ENCODE assay signal across 16 mouse cellular contexts in the genomic region with DNA sequence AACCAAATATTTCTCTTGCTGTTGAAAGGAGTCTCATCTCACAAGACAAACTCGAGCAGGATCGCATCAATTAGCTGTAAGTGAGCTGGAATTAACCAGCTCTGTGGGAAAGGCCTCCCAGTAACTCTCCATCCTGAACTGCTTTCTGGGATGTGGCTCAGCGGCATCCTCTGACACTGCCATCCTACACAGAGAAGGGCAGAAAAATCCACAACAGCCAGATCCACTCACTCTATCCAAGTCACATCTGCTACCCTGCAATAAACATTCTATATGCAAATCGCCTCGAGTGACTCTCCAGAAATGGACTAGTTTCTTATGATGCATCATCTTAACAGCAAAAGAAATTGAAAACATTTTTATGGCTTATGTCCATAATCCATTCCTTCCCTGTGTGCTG.
DNase-seq lines count a peak whose midpoint lies in the region; ATAC-seq lines count a peak whose summit lies in the region.
"Had no signal": no experiment of that assay in that cellular context is flagged by ENCODE, and none has a peak within 500 bp of the region (broad histone marks: within the 10 kb centered on the region; RNA-seq: fewer than 3 reads in every experiment).

No protein-coding gene starts in this region.

- 60% methylated on average over 5 of the region's 5 CpGs for WGBS in hindbrain, embryonic 11.5 days
- WGBS in hindbrain, embryonic 10.5 days = 57% methylated on average over 5 of the region's 5 CpGs
- WGBS in forebrain, embryonic 12.5 days = 30% methylated on average over 5 of the region's 5 CpGs
- 74% methylated on average over 5 of the region's 5 CpGs for WGBS in heart, embryonic 11.5 days (ENCODE audit: insufficient replicate concordance)

- no peaks in the 10 kb centered on the region for H3K9me3 ChIP-seq in hindbrain, embryonic 11.5 days (ENCODE audit: control insufficient read depth, low read length)
- no peaks in the 10 kb centered on the region for H3K9me3 ChIP-seq in hindbrain, embryonic 10.5 days
- no peaks in the 10 kb centered on the region for H3K9me3 ChIP-seq in forebrain, embryonic 12.5 days
- no peaks in the 10 kb centered on the region for H3K9me3 ChIP-seq in heart, embryonic 11.5 days (replicated peaks; ENCODE audit: control insufficient read depth, low read length)
- H3K9me3 ChIP-seq: lung, embryonic 15.5 days; megakaryocyte, embryonic 14.5 days; neural tube, embryonic 13.5 days had no signal

- no peak overlapping the region for H3K27ac ChIP-seq in hindbrain, embryonic 11.5 days (ENCODE audit: low read depth, low read length)
- H3K27ac ChIP-seq in hindbrain, embryonic 10.5 days = no peak overlapping the region
- no peak overlapping the region for H3K27ac ChIP-seq in forebrain, embryonic 12.5 days
- H3K27ac ChIP-seq in heart, embryonic 11.5 days (ENCODE audit: low read depth, low read length) = no peak overlapping the region
- H3K27ac ChIP-seq: heart, adult 2 months; lung, embryonic 15.5 days; neural tube, embryonic 13.5 days had no signal

- H3K4me3 ChIP-seq in hindbrain, embryonic 11.5 days (ENCODE audit: low read depth, low read length) = no peak overlapping the region
- no peak overlapping the region for H3K4me3 ChIP-seq in hindbrain, embryonic 10.5 days
- H3K4me3 ChIP-seq in forebrain, embryonic 12.5 days (replicated peaks) = no peak overlapping the region
- no peak overlapping the region for H3K4me3 ChIP-seq in heart, embryonic 11.5 days (ENCODE audit: low read depth, low read length)
- H3K4me3 ChIP-seq: heart, adult 2 months; lung, embryonic 15.5 days; megakaryocyte, embryonic 14.5 days; neural tube, embryonic 13.5 days had no signal

- H3K4me1 ChIP-seq in hindbrain, embryonic 11.5 days (replicated peaks; ENCODE audit: control insufficient read depth, insufficient read depth, low read length) = 0 out of 2 replicates have a peak, but pooled peaks cover 2% of the 10 kb centered on the region
- H3K4me1 ChIP-seq in hindbrain, embryonic 10.5 days (replicated peaks) = peaks cover 30% of the 10 kb centered on the region
- peaks cover 23% of the 10 kb centered on the region for H3K4me1 ChIP-seq in forebrain, embryonic 12.5 days
- no peaks in the 10 kb centered on the region; the same call in 1 of the 2 replicates for H3K4me1 ChIP-seq in heart, embryonic 11.5 days (ENCODE audit: control insufficient read depth, insufficient read depth, low read length)

- no peak overlapping the region for H3K9ac ChIP-seq in hindbrain, embryonic 11.5 days (ENCODE audit: low read depth, low read length)
- H3K9ac ChIP-seq in forebrain, embryonic 12.5 days = no peak overlapping the region
- no peak overlapping the region for H3K9ac ChIP-seq in heart, embryonic 11.5 days (ENCODE audit: low read depth, low read length)
- H3K9ac ChIP-seq: lung, embryonic 15.5 days; neural tube, embryonic 13.5 days had no signal

- H3K36me3 ChIP-seq in hindbrain, embryonic 11.5 days (ENCODE audit: control insufficient read depth, insufficient read depth, low read length) = no peaks in the 10 kb centered on the region
- H3K36me3 ChIP-seq in hindbrain, embryonic 10.5 days = no peaks in the 10 kb centered on the region
- no peaks in the 10 kb centered on the region for H3K36me3 ChIP-seq in forebrain, embryonic 12.5 days (replicated peaks)
- no peaks in the 10 kb centered on the region for H3K36me3 ChIP-seq in heart, embryonic 11.5 days (ENCODE audit: control insufficient read depth, insufficient read depth, low read length)
- H3K36me3 ChIP-seq: lung, embryonic 15.5 days; neural tube, embryonic 13.5 days had no signal

- ATAC-seq in hindbrain, embryonic 11.5 days (ENCODE audit: low FRiP score) = 0 out of 2 replicates have a peak, but pooled peaks have one; percentile 39
- peak; percentile 59; the same call in 1 of the 2 replicates for ATAC-seq in forebrain, embryonic 12.5 days (ENCODE audit: low FRiP score)
- no peak for ATAC-seq in heart, embryonic 11.5 days (replicated peaks; ENCODE audit: insufficient number of reproducible peaks, low FRiP score, low TSS enrichment)
- ATAC-seq: activated CD4-positive, CD25-positive, alpha-beta regulatory T cell, adult 4 months had no signal

- H3K4me2 ChIP-seq in hindbrain, embryonic 11.5 days (replicated peaks; ENCODE audit: low read depth, low read length) = no peak overlapping the region
- H3K4me2 ChIP-seq in forebrain, embryonic 12.5 days = no peak overlapping the region
- H3K4me2 ChIP-seq in heart, embryonic 11.5 days = no peak overlapping the region
- H3K4me2 ChIP-seq: lung, embryonic 15.5 days; neural tube, embryonic 13.5 days had no signal

- intact Hi-C loops in left cerebral cortex, postnatal 25 days (cut with DNase I) = loop anchor here (2.0 to 5.0 kb wide), 2 partner anchors 84 to 351 kb away; a partner anchor contains a TSS

- DNase-seq in hindbrain, embryonic 11.5 days (ENCODE audit: low spot score) = no peak
- no peak for DNase-seq in hindbrain, embryonic 10.5 days (ENCODE audit: low spot score)
- DNase-seq in brain, adult 2 months (ENCODE audit: low read depth, low spot score) = peak; percentile 74
- DNase-seq in left cerebral cortex, postnatal 25 days (ENCODE audit: low spot score in 2 of 2) = peak; percentile 40 to 84
- no peak for DNase-seq in urinary bladder, postnatal 36 days (ENCODE audit: low spot score in 2 of 2)
- no peak for DNase-seq in adrenal gland, postnatal 25 days
- DNase-seq: cerebellum, adult 2 months; heart, adult 2 months; heart, postnatal 36 days; thymus, postnatal 36 days had no signal

- no peaks in the 10 kb centered on the region for H3K27me3 ChIP-seq in hindbrain, embryonic 11.5 days (ENCODE audit: control insufficient read depth, insufficient read depth, low read length)
- H3K27me3 ChIP-seq in hindbrain, embryonic 10.5 days (ENCODE audit: insufficient read depth, poor library complexity, severe bottlenecking) = no peaks in the 10 kb centered on the region
- no peaks in the 10 kb centered on the region for H3K27me3 ChIP-seq in forebrain, embryonic 12.5 days
- H3K27me3 ChIP-seq in heart, embryonic 11.5 days (ENCODE audit: control insufficient read depth, insufficient read depth, low read length) = no peaks in the 10 kb centered on the region
- H3K27me3 ChIP-seq: lung, embryonic 15.5 days; neural tube, embryonic 13.5 days had no signal

Comparison
In these comparisons a context has a peak if more than half of its experiments do, and no peak if none do; other contexts are left out.
1. DNase-seq: peak in brain, adult 2 months (single experiment) and left cerebral cortex, postnatal 25 days (2 of 2); none in hindbrain, embryonic 11.5 days (single experiment), hindbrain, embryonic 10.5 days (single experiment), urinary bladder, postnatal 36 days (0 of 2) and adrenal gland, postnatal 25 days (single experiment).